Mouse (Mus musculus) myocyte (in vitro differentiated cells): ENCODE measurements at regions not wholly inside any gene's neighbourhood (a gene's known extent, or its start where the extent isn't known, plus 50 kb on each side); places are given as distances from the start of the nearest gene placed in this dataset.

ENCODE experiments used
- TCF12 ChIP-seq: IDR thresholded peaks from one replicate; pipeline ENCODE4 v1.6.1; 2011; ENCODE audit warnings: mild to moderate bottlenecking, control low read depth; ENCODE audit not compliant: poor library complexity, insufficient read depth, severe bottlenecking
- USF1 ChIP-seq: IDR thresholded peaks from one replicate; pipeline ENCODE4 v1.6.1; 2011; ENCODE audit warnings: low read depth, mild to moderate bottlenecking, control low read depth, moderate library complexity

DNA sequence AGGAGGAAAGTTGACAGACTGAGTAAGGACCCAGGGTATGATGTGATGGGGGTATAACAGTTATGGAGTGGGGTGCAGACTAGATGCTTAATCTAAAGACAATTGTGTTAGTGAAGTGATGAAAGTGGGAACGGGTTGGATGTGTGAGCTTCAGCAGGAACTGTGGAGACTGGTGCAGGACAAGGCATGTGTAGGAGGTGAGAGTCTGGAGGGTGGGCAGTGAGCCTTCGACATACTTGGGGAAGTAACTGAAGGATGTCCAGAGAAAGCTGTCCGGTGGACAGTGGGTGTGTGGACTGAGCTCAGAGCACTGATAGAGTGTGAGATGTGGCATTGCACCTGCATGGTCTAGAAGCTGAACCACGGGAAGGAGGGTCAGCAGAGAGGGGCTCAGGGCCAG is 97.7 kb downstream of the Fam43a start:
- no peak for TF ChIP-seq USF1
- TF ChIP-seq TCF12 = no peak
